Mouse (Mus musculus) midbrain, embryonic 14.5 days (tissue): ENCODE results near the gene Srp68. TPM values are rescaled to one million over a fixed set of nuclear protein-coding genes. Genes with fewer than 3 reads are reported as not detected.

ENCODE experiments used
- ATAC-seq: fragments of 200-750 bp; cut with Nextera tagmentation; 2 replicates; pipeline ENCODE4 v1.8.0; 2017; ENCODE audit warnings: moderate number of reproducible peaks, moderate library complexity; ENCODE audit not compliant: low FRiP score, low TSS enrichment
- DNase-seq: peaks from one replicate; pipeline ENCODE4 v3.0.0-alpha.2; 2015
- H3K27ac ChIP-seq: fragments of 300-500 bp; sonication (generic); replicated peaks from 2 replicates; pipeline ENCODE4 v1.5.1; 2014; ENCODE audit warnings: mild to moderate bottlenecking, low read depth, low read length, moderate library complexity
- H3K27me3 ChIP-seq: fragments of 300-500 bp; sonication (generic); 2 replicates; pipeline ENCODE4 v1.6.1; 2014; ENCODE audit warnings: low read length, control low read depth, mixed read lengths; ENCODE audit not compliant: control insufficient read depth, insufficient read depth
- H3K36me3 ChIP-seq: fragments of 300-500 bp; sonication (generic); 2 replicates; pipeline ENCODE4 v1.6.1; 2014; ENCODE audit warnings: low read length, control low read depth; ENCODE audit not compliant: control insufficient read depth, insufficient read depth
- H3K4me1 ChIP-seq: fragments of 300-500 bp; sonication (generic); 2 replicates; pipeline ENCODE4 v1.6.1; 2014; ENCODE audit warnings: mild to moderate bottlenecking, antibody characterized with exemption, low read length, control low read depth; ENCODE audit not compliant: control insufficient read depth, insufficient read depth
- H3K4me2 ChIP-seq: fragments of 300-500 bp; sonication (generic); 2 replicates; pipeline ENCODE4 v1.6.1; 2014; ENCODE audit warnings: mild to moderate bottlenecking, low read length, moderate library complexity
- H3K4me3 ChIP-seq: fragments of 300-500 bp; sonication (generic); replicated peaks from 2 replicates; pipeline ENCODE4 v1.5.1; 2014; ENCODE audit warnings: low read depth, low read length
- H3K9ac ChIP-seq: fragments of 300-500 bp; sonication (generic); replicated peaks from 2 replicates; pipeline ENCODE4 v1.6.1; 2014; ENCODE audit warnings: mild to moderate bottlenecking, low read length, moderate library complexity
- H3K9me3 ChIP-seq: fragments of 300-500 bp; sonication (generic); 2 replicates; pipeline ENCODE4 v1.6.1; 2016; ENCODE audit warnings: low read length, control low read depth, mixed read lengths; ENCODE audit not compliant: control insufficient read depth
- WGBS: fragments of 180-500 bp; shearing (Covaris S2); extraction: QIAGEN DNeasy Blood & Tissue Kit; methylation state at CpG from one replicate; pipeline ENCODE4 v1.1.7; 2014; 5-methylcytosine and 5-hydroxymethylcytosine counted together
- polyA plus RNA-seq: library from polyadenylated mRNA; unstranded; fragments of >200 nt; fragmentation: Nextera tagmentation; extraction: Ambion mirVana; gene quantifications from 2 replicates; pipeline ENCODE4 v1.2.1, GENCODE M21; 2014

Srp68 gene
- polyA plus RNA-seq, 1 experiment from 2014 or later: 57.1 TPM

DNA sequence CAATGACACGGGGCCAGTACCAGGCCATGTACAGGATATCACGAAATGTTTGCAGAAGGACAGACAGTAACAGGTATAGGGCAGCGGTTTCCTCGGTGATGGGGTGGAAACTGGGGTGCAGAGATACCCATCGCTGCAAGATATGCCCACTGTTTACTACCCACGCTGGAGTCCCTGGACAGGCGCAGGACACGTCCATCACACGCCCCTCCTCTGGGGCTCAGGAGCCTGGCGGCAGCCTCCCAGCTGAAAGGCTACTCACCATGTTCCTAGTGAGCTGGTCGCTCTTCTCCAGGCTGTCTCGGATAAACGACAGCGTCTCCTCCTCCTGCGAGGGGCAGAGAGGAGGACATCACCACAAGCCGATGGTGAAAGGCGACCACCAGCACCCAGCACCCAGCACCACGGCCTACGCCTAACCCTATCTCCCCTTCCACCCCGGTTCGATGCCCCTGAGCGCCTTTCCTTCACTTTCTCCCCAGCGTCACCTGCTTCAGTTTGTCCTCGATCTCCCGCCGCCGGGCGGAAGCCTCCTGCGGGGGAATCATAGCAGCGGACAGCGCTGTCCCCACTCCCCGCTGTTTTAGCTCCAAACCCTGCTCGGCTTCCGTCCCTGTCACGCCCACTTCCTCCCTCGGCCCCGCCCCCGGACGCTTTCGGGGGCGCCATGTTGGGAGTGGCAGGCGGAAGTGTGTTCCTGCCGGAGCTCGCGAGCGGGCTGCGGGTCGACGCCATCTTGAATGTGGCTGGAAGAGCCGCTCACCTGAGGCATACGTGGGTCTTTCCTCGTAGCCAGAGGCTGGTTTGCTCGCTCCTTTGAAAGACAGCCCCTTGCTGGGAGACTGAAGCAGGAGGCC lies 32.3 kb upstream of the Srp68 start:
- peak; percentile 98 for DNase-seq

GRCm38 (mm10) chr11:116305423-116305822 lies 31.4 kb upstream of the Srp68 start:
- DNase-seq: no peak
- H3K36me3 ChIP-seq: peaks cover 44% of the 10 kb centered on the region
- peaks cover 6% of the 10 kb centered on the region for H3K4me1 ChIP-seq
- H3K27me3 ChIP-seq: 0 out of 2 replicates have a peak, but pooled peaks cover 3% of the 10 kb centered on the region
- peak overlapping the region; percentile 86 for H3K4me2 ChIP-seq
- H3K9me3 ChIP-seq: no peaks in the 10 kb centered on the region
- no peak overlapping the region for H3K9ac ChIP-seq
- 93% methylated on average over 2 of the region's 2 CpGs for WGBS
- H3K4me3 ChIP-seq: peak overlapping the region; percentile 71; the same call in 1 of the 2 replicates
- ATAC-seq: no peak
- no peak overlapping the region for H3K27ac ChIP-seq

More for the DNA sequence above, 32.3 kb upstream of the Srp68 start:
- whole genome bisulfite sequencing: 2% methylated on average over 53 of the region's 53 CpGs
- peak overlapping the region; percentile 54 for H3K27ac ChIP-seq
- H3K36me3 ChIP-seq: peaks cover 35% of the 10 kb centered on the region
- peak overlapping the region; percentile 79 for H3K9ac ChIP-seq
- 0 out of 2 replicates have a peak, but pooled peaks cover 3% of the 10 kb centered on the region for H3K27me3 ChIP-seq
- ATAC-seq: peak; percentile 92
- H3K9me3 ChIP-seq: no peaks in the 10 kb centered on the region
- H3K4me2 ChIP-seq: peak overlapping the region; percentile 86
- H3K4me3 ChIP-seq: peak overlapping the region; percentile 71
- peaks cover 6% of the 10 kb centered on the region for H3K4me1 ChIP-seq

GRCm38 (mm10) chr11:116298621-116299020 lies 24.6 kb upstream of the Srp68 start:
- Histone ChIP-seq H3K9me3 (no peaks in the 10 kb centered on the region), H3K4me1 (no peaks in the 10 kb centered on the region), H3K4me2 (no peak overlapping the region), H3K36me3 (peaks cover 98% of the 10 kb centered on the region), H3K9ac (no peak overlapping the region), H3K4me3 (no peak overlapping the region), H3K27me3 (no peaks in the 10 kb centered on the region), H3K27ac (no peak overlapping the region)
- WGBS: 92% methylated on average over 6 of the region's 6 CpGs
- no peak for ATAC-seq
- DNase-seq: no peak

GRCm38 (mm10) chr11:116298221-116298620 lies 24.2 kb upstream of the Srp68 start:
- Histone ChIP-seq H3K27me3 (no peaks in the 10 kb centered on the region), H3K27ac (no peak overlapping the region), H3K4me3 (no peak overlapping the region), H3K4me1 (no peaks in the 10 kb centered on the region), H3K4me2 (no peak overlapping the region), H3K9ac (no peak overlapping the region), H3K36me3 (peaks cover 97% of the 10 kb centered on the region), H3K9me3 (no peaks in the 10 kb centered on the region)
- no peak for DNase-seq
- WGBS: 91% methylated on average over 11 of the region's 11 CpGs
- ATAC-seq: no peak

DNA sequence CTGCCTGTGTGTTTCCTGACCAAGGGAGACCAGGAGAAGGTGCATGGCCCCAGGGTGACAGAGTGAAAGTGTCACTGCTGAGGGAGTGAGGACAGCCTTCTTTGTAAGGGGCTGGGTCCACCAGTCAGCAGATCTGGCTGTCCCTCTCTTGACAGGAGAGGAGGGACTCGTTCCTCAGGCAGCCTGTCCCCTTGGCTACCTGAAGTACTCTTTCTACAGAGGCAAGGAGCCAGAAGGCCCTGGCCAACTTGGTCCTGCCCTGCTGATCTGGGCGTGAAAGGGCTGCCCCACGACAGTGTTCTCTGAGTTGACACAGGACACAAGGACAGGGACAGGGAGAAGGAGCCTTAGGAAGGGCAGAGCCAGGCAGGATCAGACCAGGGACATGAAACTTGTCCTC lies 23.0 kb upstream of the Srp68 start:
- H3K4me3 ChIP-seq: no peak overlapping the region

GRCm38 (mm10) chr11:116296191-116296734 lies 22.2 kb upstream of the Srp68 start:
- H3K27ac ChIP-seq: no peak overlapping the region
- no peak overlapping the region for H3K9ac ChIP-seq
- no peak overlapping the region for H3K4me3 ChIP-seq
- no peak overlapping the region for H3K4me2 ChIP-seq
- no peaks in the 10 kb centered on the region for H3K9me3 ChIP-seq
- ATAC-seq (no peak), DNase-seq (no peak)
- 87% methylated on average over 8 of the region's 8 CpGs for WGBS
- no peaks in the 10 kb centered on the region for H3K4me1 ChIP-seq
- H3K27me3 ChIP-seq: no peaks in the 10 kb centered on the region
- H3K36me3 ChIP-seq: peaks cover 96% of the 10 kb centered on the region

More for the DNA sequence above, 23.0 kb upstream of the Srp68 start:
- no peak for DNase-seq
- 90% methylated on average over 3 of the region's 3 CpGs for WGBS
- no peak overlapping the region for H3K9ac ChIP-seq
- peaks cover 97% of the 10 kb centered on the region for H3K36me3 ChIP-seq
- H3K27me3 ChIP-seq: no peaks in the 10 kb centered on the region
- no peak for ATAC-seq
- no peaks in the 10 kb centered on the region for H3K4me1 ChIP-seq
- no peak overlapping the region for H3K27ac ChIP-seq
- H3K9me3 ChIP-seq: no peaks in the 10 kb centered on the region
- no peak overlapping the region for H3K4me2 ChIP-seq

GRCm38 (mm10) chr11:116294319-116294718 lies 20.3 kb upstream of the Srp68 start:
- Histone ChIP-seq H3K4me2 (no peak overlapping the region), H3K4me3 (no peak overlapping the region), H3K27me3 (no peaks in the 10 kb centered on the region), H3K27ac (no peak overlapping the region), H3K9me3 (no peaks in the 10 kb centered on the region), H3K9ac (no peak overlapping the region), H3K4me1 (no peaks in the 10 kb centered on the region), H3K36me3 (peaks cover 96% of the 10 kb centered on the region)
- ATAC-seq: no peak
- WGBS: 42% methylated on average over 5 of the region's 5 CpGs
- peak; percentile 86 for DNase-seq

- Histone ChIP-seq H3K27me3 (no peaks in the 10 kb centered on the region), H3K36me3 (peaks cover 96% of the 10 kb centered on the region), H3K4me1 (no peaks in the 10 kb centered on the region), H3K27ac (no peak overlapping the region), H3K4me3 (no peak overlapping the region), H3K9ac (no peak overlapping the region), H3K9me3 (no peaks in the 10 kb centered on the region), H3K4me2 (no peak overlapping the region)
- DNase-seq (no peak), ATAC-seq (no peak)
- 85% methylated on average over 12 of the region's 12 CpGs for WGBS
Measured at GRCm38 (mm10) chr11:116293538-116294137, 19.6 kb upstream of the Srp68 start.
